Mouse (Mus musculus) activated CD4-positive, CD25-positive, alpha-beta regulatory T cell, adult 4 months (primary cell): Measurements from ENCODE around the gene Syt9. TPM values are rescaled to one million over a fixed set of nuclear protein-coding genes. Genes with fewer than 3 reads are reported as not detected.
"Not testable (repeated sequence)": the region's sequence is repeated elsewhere in the genome, so short reads cannot be mapped to it uniquely, and the experiment has no call there.

Source experiments
- ATAC-seq: one replicate; pipeline ENCODE4 v1.8.0; 2017
- polyA plus RNA-seq, 2 experiments: library from polyadenylated mRNA; unstranded; fragments of 100-300 nt; shearing (Covaris generic); gene quantifications; one replicate each; pipeline ENCODE4 v1.2.1; 2017

The Syt9 gene
- polyA plus RNA-seq, 2 experiments from 2014 or later, result not detected

DNA sequence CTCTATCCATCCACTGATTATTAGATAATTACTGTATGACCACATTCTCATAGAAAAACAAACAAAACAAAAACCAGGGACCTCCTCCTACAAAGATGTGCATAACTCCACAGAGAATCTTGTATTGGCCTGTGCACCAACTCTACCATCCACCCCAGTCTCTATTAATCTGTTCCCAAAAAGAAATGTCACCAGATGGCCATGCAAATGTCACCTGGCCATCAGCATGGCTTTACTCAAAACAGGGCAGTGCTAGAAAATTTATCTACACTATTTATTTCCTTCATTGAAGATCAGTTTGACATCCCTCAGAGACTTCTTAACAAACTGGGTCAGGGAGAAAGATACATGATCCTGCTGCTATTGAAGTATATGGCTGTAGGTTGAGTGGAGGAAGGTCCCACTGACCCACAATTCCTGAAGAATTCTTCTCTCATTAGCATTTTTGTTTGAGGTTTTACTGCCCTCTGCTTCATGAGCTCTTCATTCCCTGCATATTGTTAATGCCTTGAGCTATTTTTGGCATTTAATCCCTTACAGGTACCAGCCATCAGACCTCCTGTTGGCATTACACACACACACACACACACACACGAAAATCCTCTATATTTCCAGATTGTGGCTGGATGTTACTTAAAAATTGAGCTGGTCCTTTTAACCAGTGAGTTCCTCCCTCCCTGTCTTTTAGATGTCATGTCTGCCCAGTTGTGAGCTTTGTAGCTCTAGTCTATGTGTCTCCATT lies 91.3 kb downstream of the Syt9 start:
- ATAC-seq, result no peak

DNA sequence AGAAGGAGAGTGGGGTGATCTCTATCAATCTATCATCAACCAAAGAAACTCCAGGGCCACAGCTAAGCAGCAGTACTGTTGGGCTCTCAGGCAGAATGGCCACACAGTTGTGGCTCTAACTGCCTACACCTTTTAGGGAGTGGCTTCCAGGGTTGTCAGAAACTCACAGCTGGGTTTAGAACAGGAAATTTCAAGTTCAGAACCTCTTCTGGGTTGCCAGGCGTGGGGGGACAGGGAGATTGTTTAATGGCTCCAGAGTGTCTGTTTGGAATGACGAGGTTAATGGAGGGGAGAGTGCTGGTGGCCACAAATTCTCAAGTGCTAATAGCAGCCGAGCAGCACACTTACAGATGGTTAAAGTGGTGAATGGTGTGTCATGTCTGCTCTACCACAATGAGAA lies 92.4 kb downstream of the Syt9 start:
- no peak for ATAC-seq

- ATAC-seq, result no peak
Observed at GRCm38 (mm10) chr7:107465081-107465480, 94.6 kb downstream of the Syt9 start.

GRCm38 (mm10) chr7:107478979-107479965 lies 108.7 kb downstream of the Syt9 start:
- no peak for ATAC-seq

GRCm38 (mm10) chr7:107485709-107486108 lies 115.2 kb downstream of the Syt9 start:
- ATAC-seq, result not testable (repeated sequence)

DNA sequence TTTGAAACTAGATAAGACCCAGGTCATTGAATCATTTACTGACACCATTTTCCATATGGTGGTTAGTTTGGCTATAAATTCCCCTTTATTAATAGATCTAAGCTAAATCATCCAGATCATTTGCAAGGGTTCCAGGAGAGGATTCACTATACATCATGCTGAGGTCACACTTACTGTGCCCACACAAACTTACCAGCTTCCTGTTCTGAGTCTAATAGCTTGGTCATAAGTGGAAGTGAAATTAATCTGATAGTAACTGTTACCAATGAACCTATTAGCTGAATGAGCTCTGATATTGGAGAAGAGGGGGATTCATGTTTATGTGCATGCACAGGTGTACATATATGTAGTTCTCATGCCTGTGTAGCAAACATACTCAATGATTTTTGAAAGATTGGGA lies 124.9 kb downstream of the Syt9 start:
- ATAC-seq, result no peak

GRCm38 (mm10) chr7:107496923-107497322 lies 126.4 kb downstream of the Syt9 start:
- ATAC-seq, result no peak

DNA sequence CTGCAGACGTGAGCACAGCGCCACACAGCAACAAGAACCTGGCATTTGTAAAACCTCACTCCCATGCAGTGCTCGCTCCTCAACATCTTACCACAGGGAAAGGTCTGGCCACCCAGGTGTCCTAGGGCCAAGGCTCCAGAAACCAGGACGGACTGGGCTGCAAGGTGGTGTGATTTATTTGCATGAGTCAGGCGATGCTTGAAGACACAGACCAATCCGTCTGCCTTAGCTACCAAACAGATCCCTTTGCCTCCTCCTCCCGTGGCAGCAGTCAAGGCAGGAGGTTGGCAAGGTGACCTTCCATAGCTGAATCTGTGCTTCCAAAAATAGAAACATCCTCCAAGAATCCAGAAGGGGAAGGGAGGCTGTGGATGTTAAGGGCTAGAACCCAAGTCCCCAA lies 130.1 kb downstream of the Syt9 start:
- ATAC-seq, result no peak

- ATAC-seq, result no peak
Observed at GRCm38 (mm10) chr7:107504761-107505712, 134.5 kb downstream of the Syt9 start.

GRCm38 (mm10) chr7:107507920-107508319 lies 137.4 kb downstream of the Syt9 start:
- no peak for ATAC-seq

DNA sequence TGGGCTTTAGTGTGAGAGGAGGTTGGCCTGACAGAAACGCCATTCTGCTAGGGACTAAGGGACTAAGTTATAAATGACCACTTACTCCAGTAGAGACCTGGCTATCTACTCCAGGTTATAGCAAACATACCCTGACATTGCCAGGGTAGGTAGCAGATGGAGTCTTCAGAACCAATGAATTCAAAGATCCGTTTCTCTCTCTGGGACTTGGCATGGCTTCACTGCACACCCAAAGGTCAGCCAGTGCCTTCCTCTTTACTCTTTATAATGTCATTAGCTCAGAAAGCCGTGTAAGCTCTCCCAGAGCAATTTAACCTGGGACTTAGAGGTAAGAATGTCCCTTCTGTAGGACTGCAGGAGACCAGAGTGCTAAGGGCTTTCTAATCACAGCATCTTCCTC lies 139.2 kb downstream of the Syt9 start:
- no peak for ATAC-seq

- ATAC-seq, result no peak
Observed at GRCm38 (mm10) chr7:107516704-107517410, 146.3 kb downstream of the Syt9 start.

- ATAC-seq, result no peak
Observed at GRCm38 (mm10) chr7:107519256-107520025, 148.9 kb downstream of the Syt9 start.

GRCm38 (mm10) chr7:107521411-107521810 lies 150.9 kb downstream of the Syt9 start:
- no peak for ATAC-seq

GRCm38 (mm10) chr7:107526299-107526698 lies 155.8 kb downstream of the Syt9 start:
- ATAC-seq, result no peak

DNA sequence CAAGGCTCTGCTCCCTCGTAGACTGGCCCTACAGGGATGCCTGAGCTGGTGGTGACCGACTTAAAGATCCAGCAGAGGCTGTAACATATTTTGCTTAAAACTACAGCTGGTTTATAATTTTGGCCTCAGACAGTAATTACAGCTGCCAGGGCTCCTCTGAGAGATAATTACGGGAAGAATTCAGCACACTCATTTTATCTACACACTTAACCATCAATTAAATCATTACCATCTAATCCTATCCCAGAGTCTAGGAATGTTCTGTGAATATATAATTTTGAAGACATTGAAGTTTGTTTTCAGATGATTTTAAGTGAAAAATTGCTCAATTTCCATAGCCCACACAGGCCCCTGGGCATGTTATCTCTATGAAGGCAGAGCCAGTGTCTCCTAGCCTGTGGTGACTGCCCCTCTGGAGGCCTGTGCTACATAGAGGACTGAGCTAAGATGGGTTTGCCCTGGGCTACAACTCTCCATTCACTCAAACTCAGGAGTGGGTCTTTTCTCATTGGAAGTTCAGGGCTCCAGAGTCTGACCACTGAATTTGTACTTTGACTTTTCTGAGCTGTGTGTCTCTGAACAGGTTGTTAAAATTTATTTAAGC lies 157.7 kb downstream of the Syt9 start:
- ATAC-seq, result no peak

DNA sequence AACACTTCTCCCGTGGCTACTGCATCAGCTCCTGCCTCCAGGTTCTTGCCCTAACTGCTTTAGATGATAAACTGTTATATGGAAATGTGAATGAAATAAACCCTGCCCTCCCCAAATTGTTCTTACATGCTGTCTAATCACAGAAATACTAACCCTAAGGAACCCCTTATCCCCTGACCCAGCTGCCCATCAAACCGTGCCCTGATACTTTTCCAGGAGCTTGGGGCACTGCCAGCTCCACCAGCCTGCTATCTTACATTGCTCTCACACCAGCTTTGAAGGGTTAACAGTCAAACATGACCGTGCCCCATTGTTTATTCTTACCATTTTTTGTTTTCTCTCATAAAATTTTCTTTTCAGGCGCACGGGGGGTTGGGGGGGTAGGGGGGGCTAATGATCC lies 158.8 kb downstream of the Syt9 start:
- no peak for ATAC-seq

DNA sequence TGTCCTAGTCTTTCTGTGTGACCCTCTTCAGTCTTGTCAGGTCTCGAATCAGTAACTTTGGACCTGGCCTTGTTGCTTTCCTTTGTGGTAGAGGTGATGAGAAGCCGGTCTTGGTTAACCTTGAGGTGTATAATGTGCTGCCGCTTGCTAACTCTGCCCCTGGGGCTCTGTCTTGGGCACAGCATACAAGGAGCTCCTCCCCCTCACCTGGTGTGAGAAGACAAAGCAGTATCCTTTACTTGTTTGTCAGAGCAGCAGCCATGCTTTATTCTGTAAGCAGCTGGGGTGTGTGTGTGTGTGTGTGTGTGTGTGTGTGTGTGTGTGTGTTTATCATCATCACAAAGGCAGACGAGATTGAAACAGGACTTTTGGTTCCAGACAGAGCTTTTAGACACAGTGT lies 164.8 kb downstream of the Syt9 start:
- ATAC-seq, result no peak

GRCm38 (mm10) chr7:107536516-107536915 lies 166.0 kb downstream of the Syt9 start:
- no peak for ATAC-seq

- no peak for ATAC-seq
Observed at GRCm38 (mm10) chr7:107540034-107540433, 169.5 kb downstream of the Syt9 start.

- no peak for ATAC-seq
Observed at GRCm38 (mm10) chr7:107545011-107545410, 174.5 kb downstream of the Syt9 start.
